Mouse (Mus musculus) monocyte, adult 59 days (primary cell): ENCODE results near the gene Dock8. TPM values are rescaled to one million over a fixed set of nuclear protein-coding genes. Genes with fewer than 3 reads are reported as not detected.

Source experiments
- total RNA-seq, 2 experiments: library from RNA; stranded (reverse); gene quantifications; one replicate each; pipeline ENCODE4 v1.2.4; 2023

The Dock8 gene
- 100 to 1,000 TPM; 319 to 324 TPM for total RNA-seq

GRCm38 (mm10) chr19:24999201-24999886, at the start of gene Dock8:
Gene Dock8, plus strand, starts transcription at chr19:24999534.

GRCm38 (mm10) chr19:24961172-24961962, 38.0 kb upstream of the Dock8 start, which contains the start of gene Cbwd1:
Gene Cbwd1, minus strand, starts transcription at chr19:24961610.

GRCm38 (mm10) chr19:25236596-25237491, 237.5 kb downstream of the Dock8 start, which contains the start of gene Kank1:
Gene Kank1, plus strand, starts transcription at chr19:25236975.

Other genes starting within 250 kb of the Dock8 start
- gene Pgm5, start 137.7 kb upstream of the Dock8 start, total RNA-seq = not detected
- gene Gm10053, start 123.8 kb upstream of the Dock8 start, total RNA-seq = 10 to 100 TPM; 48.2 to 59.1 TPM
- gene Foxd4, start 98.3 kb upstream of the Dock8 start, total RNA-seq = under 1 TPM in 1 of 2 experiments, not detected in 1; 0.27 TPM
- 1 to 10 TPM; 3.1 to 3.2 TPM for gene Cbwd1, start 37.9 kb upstream of the Dock8 start, total RNA-seq
- under 1 TPM; 0.27 to 0.50 TPM for gene Kank1, start 237.4 kb downstream of the Dock8 start, total RNA-seq